Mouse (Mus musculus) left cerebral cortex, adult 11 months (tissue): ENCODE measurements around the gene Lrrc58.

Experiments
- DNase-seq: peaks from one replicate; pipeline ENCODE4 v3.0.0; 2022; ENCODE audit warnings: low spot score

The Lrrc58 gene

GRCm38 (mm10) chr16:37920842-37921409 is 52.7 kb downstream of the Lrrc58 start:
- no peak for DNase-seq

GRCm38 (mm10) chr16:37926087-37926486 is 57.9 kb downstream of the Lrrc58 start:
- no peak for DNase-seq

GRCm38 (mm10) chr16:37927117-37927516 is 58.9 kb downstream of the Lrrc58 start:
- DNase-seq: no peak

GRCm38 (mm10) chr16:37929006-37929405 is 60.8 kb downstream of the Lrrc58 start:
- no peak for DNase-seq

GRCm38 (mm10) chr16:37929626-37930025 is 61.4 kb downstream of the Lrrc58 start:
- no peak for DNase-seq

- no peak for DNase-seq
Measured at GRCm38 (mm10) chr16:37934932-37935331, 66.7 kb downstream of the Lrrc58 start.

- DNase-seq: no peak
Measured at GRCm38 (mm10) chr16:37937276-37937675, 69.1 kb downstream of the Lrrc58 start.
